Mouse (Mus musculus) v-Abl transformed pro-B cells (cell line): ENCODE data around the gene Hrg.
"Not testable (repeated sequence)": the region's sequence is repeated elsewhere in the genome, so short reads cannot be mapped to it uniquely, and the experiment has no call there.

Experiments
- in situ Hi-C, 2 experiments: fragments of 400-800 bp; cut with MboI; formaldehyde crosslinking; loops; one replicate each; pipeline ENCODE4 v1.15.1; 2025; ENCODE audit not compliant: unreplicated experiment in 2 of 2

The Hrg gene

GRCm38 (mm10) chr16:22955397-22956084 is 4.7 kb downstream of the Hrg start:
- in situ Hi-C loops = loop anchor here (10.0 kb wide), 2 partner anchors 391 to 651 kb away; no protein-coding TSS in a partner anchor

DNA sequence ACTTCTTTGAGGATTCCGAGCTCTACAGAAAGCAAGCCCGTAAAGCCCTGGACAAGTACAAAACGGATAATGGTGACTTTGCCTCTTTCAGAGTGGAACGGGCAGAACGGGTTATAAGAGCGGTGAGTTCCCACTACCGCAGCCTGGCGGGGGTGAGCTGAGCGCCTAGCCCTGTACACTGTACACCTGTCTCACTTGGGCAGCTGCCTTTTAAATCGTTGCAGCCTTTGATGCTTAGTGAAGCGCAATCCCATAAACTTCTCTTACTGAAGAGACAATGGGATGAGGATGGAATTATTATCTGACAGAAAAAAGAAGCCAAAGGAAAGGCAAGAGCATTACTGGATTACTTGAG is 5.2 kb downstream of the Hrg start:
- in situ Hi-C loops = loop anchor here (10.0 kb wide), 2 partner anchors 391 to 651 kb away; no protein-coding TSS in a partner anchor

DNA sequence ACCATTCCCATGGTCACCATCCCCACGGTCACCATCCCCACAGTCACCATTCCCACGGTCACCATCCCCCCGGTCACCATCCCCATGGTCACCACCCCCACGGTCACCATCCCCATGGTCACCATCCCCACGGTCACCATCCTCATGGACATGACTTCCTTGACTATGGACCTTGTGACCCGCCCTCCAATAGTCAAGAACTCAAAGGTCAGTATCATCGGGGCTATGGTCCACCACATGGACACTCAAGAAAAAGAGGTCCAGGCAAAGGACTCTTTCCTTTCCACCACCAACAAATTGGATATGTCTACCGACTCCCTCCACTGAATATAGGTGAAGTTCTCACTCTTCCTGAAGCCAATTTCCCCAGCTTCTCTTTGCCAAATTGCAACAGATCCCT is 10.2 kb downstream of the Hrg start:
- in situ Hi-C loops = loop anchor here in 1 of 2 experiments (10.0 kb wide), 1 partner anchor 484 kb away; no protein-coding TSS in a partner anchor

GRCm38 (mm10) chr16:22962256-22962655 is 11.4 kb downstream of the Hrg start:
- in situ Hi-C loops = loop anchor here in 1 of 2 experiments (10.0 kb wide), 1 partner anchor 483 kb away; no protein-coding TSS in a partner anchor

DNA sequence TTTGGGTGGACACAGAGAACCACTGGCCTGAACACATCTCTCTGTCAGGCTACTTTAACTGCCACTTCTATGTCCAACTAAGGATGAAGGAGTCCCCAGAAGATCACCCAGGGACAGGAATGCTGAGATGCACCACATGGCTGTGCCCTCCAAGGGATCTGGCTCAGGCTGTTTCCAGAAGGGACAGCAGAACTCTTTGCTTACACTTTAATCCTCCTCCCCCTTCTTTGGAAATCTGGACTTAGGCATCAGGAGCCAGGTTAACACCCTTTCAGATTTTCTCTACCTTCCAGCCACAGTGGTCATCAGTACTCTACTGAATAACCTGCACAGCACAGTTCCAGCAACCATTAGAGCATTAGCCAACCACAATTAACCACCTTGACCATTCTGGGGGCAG is 12.4 kb downstream of the Hrg start:
- in situ Hi-C loops = loop anchor here in 1 of 2 experiments (10.0 kb wide), 1 partner anchor 482 kb away; no protein-coding TSS in a partner anchor

DNA sequence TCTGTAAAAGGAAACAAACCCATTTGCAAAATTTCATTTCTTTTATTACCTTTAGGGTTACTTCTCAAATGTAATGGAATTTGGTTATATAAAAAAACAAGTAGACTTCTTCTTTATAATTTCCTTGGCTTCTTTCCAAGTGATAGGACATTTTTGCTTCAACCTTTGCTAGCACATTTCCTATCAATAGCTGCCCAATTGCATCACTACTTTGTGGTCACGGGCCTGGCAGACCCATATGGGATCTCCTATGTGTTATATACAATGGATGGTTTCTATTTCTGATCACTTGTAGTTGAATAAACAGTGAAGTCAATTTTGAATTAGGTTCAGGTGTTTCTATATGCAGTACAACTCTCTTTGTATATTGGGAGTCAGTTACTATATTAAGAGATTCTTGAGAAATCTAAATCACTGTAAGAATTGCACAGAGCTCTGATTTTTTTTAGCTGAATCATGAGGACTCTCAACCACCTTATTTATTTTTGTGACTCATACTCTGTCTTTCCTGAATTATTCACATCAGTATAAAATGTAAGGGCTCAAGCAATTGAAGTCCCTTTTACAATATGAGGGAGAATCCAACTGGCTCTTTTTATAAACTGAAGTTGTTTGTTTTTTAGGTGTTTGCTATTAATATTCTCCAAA is 16.6 kb downstream of the Hrg start:
- in situ Hi-C loops = loop anchor here in 1 of 2 experiments (10.0 kb wide), 1 partner anchor 477 kb away; no protein-coding TSS in a partner anchor

DNA sequence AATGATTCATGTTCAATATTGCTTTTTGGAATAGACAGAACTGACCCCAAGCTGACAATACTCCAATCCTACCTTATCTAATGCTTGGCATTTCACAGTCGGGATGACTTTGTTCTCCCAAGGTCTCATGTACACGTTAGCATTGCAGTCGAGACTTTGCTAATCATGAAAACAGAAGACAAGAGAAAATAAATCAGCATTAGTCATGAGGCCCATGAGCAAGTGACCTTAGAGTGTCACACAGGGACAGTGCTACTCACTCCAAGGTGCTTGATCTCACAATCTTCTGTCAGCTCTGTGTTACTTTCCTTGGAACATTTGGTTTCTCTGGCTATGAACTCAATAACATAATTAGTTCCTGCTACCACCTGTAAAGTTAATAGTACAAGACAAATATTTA is 46.1 kb downstream of the Hrg start:
- in situ Hi-C loops = not testable (repeated sequence)
